Mouse (Mus musculus) gastrocnemius, adult 18-20 months (tissue): Measurements from ENCODE around the gene Golga7b. TPM values are rescaled to one million over a fixed set of nuclear protein-coding genes. Genes with fewer than 3 reads are reported as not detected.
A peak's percentile ranks its signal among the peaks of the same experiment; 100 is the strongest.

Experiments
- DNase-seq: peaks from one replicate; pipeline ENCODE4 v3.0.0; 2021; ENCODE audit warnings: low spot score
- microRNA-seq: library from miRNA; unstranded; fragments of <30 nt; microRNA quantifications from one replicate; pipeline ENCODE4 v1.2.0, GENCODE M21; 2021
- total RNA-seq, 2 experiments: library from RNA; stranded (reverse); gene quantifications; 2 replicates each; pipeline ENCODE4 v1.2.3; 2021

Gene Golga7b
- total RNA-seq, 2 experiments from 2014 or later: 2.9 to 3.7 TPM

DNA sequence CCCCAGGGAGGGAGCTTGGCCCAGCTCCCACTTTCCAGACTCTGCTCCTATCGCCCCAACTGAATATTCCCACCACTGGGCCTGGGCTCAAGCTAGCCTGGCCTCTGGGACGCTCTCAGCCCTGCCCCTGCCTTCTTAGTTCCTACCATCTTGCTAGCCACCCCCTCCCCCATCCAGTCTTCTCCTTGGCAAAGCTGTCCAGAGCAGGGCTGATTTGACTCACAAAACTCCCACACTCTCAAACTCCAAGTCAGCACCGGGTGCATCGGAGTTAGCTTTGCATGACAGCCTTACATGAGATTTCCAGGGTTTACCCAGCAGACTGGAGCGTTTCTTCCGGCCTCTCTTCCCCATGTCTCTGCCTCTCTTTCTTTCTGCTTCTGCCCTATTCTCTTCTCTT lies 45.8 kb downstream of the Golga7b start:
- DNase-seq: no peak

DNA sequence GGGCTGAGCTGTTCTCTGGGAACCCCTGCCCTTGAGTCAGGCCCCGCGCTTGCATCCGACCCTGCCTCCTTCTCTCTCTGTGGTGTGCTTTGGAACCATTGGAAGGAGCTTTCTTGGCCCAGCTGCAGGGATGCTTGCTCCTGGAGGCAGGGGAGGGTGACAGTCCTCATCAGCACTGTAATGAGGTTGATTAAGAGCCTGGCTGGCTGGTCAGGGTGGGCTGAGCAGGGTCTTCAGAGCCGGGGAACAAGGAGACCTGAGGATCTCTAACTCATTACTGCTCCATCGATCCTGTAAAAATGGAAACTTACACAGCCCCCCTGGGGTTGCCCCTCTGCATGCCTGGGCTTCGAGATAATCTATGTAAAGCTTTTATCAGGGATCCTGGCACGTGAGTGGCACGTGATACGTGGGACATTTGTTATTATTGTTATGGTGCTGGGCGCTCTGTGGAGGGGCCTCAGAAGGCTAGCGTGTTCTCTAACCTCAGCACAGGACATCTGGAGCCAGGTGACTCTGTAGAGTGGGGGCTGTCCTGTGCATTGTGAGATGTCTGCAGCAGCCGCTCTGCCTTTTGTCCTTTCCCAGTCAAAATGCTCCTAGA lies 55.9 kb downstream of the Golga7b start:
- no peak for DNase-seq

DNA sequence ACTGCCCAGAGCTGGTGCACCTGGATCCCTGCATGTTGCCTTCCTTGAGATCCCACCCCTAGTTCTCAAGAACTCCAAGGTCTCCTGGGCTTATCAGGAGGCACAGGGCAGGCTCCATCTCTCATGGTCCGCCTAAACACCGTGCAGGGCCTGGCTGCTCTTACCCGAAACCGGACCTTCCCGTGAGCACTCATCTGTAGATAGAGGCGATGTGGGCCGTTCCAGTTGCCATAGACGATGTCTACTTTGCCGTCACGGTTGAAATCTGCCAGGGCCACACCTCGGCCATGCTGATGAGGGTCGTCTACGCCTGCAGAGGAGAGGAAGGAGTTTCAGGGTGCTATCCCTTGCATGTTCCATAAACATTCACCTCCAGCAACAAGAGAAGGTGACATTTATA lies 57.1 kb downstream of the Golga7b start:
- DNase-seq: no peak

DNA sequence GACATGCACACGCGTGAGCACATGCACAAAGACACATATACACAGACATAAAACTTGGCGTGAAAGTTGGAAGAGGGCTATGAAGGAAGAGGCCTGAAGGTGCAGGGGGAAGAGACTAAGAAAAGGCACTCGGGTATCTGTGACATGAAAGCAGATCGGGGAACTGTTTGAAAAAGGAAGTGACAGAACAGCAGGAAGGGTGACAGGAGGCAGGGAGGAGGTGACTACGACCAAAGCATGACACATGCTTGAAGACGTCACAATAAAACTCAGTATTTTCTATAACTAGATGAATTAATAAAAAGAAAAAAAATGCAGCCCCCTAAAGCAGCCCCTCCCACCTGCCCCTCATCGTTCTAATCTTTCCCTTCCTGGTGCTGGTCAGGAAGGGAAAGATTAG lies 58.4 kb downstream of the Golga7b start:
- DNase-seq: no peak

DNA sequence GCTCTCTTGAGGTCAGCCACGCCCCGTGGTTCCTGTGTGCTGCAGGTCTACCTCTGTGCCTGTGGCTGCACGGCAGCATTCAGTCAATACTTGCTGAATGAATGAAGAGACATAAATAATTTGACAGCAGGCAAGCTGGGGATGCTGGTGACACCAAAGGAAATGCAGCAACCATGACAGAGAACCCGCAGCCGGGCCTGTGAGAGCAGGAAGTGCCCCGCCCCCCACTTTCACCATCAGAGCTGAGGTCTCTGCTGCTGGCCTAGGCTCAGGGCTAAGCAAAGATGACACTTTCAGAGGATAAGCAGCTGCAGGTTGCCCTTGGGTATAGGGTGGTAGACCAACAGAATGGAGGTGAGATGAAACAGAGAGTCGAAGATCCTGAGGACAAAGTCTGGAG lies 58.8 kb downstream of the Golga7b start:
- no peak for DNase-seq

DNA sequence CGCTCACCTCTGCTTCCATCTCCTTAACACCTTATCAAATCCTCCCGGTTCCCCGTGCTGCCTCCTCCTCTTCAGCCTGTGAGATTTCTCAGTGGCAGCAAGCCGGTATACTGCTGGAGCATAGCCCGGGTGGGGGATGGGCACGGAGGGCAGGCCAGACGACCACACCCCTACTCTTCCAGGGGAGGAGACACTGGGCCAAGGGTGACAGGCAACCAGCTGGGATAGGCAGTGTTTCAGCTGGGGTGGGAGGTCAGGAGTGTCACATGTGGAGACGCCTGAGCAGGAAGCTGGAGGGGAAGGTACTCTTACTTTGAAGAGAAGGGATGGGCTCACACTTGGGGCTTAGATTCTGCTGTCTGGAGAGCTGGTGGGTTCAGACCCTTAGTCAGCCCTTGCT lies 59.6 kb downstream of the Golga7b start:
- no peak for DNase-seq

DNA sequence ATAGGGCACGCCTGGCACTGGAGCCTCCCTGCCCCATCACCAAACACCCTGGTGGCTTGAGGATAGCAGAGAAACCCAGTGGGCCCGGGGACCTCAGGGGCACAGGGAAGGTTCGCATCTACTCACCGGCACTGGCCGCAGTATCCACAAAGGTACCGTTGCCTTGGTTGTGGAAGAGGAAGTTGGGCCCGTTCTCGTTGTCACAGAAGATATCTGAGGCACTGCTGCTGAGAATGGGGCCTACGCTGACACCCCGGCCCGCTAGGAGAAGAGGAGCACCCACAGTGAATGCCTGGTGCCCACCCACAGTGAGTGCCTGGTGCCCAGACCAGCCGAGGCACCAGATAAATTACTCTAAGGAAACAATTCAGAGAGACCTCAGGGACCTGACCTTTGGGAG lies 61.6 kb downstream of the Golga7b start:
- no peak for DNase-seq

DNA sequence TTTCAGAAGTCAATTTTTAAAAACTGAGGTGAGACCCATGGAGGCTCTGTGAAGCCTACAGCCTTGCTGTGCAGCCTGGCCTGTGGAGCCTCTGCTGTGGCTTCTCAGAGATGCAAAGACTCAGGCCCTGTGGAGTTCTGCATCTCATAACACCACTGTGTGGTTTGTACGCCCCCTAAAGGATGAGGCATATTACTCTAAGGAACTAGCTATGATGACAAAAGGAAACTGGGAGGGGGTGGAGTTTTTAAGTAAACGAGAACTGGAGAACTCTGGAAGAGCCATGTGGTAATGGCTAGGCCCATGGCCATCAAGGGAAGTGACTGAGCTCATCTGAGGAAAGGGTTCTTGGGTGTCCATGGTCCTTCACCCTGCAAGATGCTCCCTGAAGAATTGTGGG lies 64.0 kb downstream of the Golga7b start:
- DNase-seq: no peak

DNA sequence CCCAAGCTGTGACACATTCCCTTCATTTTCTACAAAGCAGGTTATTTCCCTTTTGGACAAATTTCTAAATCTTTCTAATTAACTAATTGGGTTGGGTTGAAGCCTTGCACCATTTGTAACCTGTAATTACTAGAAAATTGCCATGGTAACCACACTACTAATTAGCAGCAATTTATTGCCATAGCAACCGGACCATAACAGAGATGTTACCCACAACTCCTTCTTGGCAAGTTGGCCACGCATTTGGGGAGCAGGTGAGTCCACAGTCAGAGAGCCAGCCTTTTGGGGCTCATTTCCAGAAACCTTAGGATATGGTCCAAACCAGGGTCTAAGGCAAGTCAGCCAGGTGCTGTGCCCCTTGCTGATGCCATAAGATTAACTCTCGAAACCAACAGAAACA lies 64.8 kb downstream of the Golga7b start:
- DNase-seq: no peak

DNA sequence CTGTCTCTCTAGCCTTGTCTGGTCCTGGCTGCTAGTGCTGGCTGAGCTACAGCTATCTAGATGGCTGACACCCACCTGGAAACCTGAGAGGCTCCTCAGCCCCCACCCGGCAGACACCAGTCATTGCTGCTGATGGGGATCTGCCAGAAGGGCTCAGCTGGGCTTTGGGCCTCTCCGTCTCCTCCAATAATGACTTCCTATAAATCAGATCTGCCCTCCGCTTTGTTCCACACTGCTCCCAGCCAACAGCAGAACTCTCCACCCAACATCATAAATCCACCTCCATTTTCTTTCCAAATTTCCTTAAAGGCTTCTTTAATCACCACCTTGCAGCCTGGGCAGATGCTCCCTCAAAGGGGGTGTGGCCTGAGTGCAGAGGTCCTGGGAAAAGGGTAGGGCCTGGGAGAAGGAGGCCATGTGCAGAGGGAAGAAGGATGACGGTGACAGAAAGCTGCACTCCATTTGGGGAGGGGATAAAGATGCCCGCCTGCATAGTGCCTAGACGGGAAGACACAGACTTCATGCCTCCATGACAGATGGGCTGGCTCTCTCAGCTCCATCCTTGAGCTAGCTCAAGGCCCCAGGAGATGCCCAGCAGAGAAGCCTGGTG lies 67.8 kb downstream of the Golga7b start:
- DNase-seq: no peak

DNA sequence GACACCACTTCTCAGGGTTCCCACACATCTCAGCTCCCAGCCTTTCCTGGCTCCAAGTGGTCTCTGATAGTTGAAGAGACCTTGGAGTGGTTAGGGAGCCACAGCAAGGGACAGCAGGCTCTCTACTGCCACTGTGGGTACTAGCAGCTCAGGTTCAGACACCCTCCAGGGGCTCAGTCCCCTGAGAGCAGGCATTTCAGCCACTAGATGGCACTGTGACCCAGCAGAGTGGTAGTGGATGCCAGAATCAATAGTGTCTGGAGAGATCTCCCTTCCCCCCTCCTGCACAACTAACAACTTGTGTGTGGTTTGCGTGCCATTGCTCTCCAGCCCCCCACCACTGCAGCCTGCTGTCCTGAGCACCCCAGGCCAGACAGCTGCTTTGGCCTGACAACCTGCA lies 68.5 kb downstream of the Golga7b start:
- DNase-seq: peak; percentile 50

DNA sequence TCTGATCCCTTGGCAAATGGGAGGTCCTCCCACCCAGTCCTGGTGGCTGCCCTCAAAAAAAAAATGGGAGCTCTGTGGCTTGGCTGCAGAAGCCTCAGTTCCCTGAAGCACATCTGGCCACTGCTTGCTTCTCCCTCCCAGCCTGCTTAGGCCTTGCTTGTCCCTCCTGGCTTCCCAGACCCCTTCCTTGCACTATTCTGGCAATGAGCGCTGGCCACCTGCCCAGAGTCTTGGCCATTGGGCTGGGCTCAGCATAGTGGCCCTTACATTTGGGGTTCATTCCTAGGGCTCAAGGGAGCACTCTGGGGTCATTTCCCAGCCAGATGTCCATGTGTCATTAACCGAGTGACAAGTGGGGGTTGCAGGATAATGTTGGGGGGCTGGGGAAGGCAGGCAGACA lies 69.2 kb downstream of the Golga7b start:
- peak; percentile 22 for DNase-seq

DNA sequence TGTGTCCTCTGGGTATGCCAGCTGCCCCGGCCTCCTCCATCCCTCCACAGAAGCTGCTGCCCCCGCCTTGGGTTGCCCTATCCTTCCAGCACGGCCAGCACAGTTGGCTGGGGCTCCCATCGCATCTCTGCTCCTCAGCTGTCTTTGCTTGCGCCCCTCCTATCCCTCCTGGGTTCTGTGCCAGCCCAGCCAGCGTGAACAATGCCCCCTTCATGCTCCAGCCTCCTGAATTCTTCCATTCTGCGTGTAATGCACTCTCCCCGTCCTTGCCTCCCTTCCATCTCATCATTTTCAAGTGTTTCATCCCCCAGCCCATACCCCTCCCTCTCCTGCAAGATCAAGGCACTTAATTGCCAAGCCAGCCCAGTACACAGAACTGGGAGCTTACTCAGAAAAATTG lies 69.6 kb downstream of the Golga7b start:
- no peak for DNase-seq

DNA sequence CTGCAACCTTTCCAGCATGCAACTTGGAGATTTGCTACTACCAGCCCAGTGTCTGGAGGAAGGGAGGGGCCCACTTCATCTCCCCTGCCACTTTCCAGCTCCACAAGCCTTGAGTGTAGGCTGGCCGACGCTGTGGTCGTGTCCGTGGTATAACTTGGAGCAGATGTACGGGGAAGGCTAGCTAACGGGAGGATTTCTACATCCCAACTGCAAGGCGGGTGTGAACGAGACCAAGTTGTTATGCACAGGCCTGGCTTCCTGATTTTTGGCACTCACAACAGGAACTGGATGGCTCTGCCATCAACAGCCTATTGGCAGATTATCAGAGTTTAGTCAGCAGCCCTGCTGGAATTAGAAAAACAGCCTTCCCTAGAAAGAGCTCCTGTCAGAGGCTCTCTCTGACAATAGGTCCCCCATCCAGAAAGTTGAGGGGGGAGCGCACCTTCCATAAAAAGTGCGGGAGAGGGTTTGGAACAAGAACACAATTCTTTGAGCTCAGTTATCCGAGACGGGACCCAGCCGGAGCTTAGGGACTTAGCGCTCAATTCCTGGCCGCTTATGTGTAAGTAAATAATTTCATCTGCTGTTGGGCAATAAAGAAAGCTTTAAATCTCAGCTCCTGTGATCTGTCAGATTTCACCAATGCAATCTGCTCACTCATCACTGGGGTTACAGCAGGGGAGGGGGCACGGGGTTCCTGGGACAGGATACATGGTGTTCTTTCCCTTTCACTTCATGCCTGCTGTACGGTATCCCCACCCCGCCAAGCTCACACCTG lies 70.5 kb downstream of the Golga7b start:
- peak; percentile 8 for DNase-seq

Small RNA genes lying within 50 kb of the gene (microRNA-seq; reads per million reads assigned to microRNA genes)
- not detected for gene Gm26339
- gene Mir3085: not detected

Other genes with a start within 250 kb of the Golga7b start
- gene Ankrd2, start 211.6 kb upstream of the Golga7b start, total RNA-seq: 100 to 1,000 TPM; 180 to 360 TPM
- gene Hoga1, start 202.0 kb upstream of the Golga7b start, total RNA-seq: 1 to 10 TPM; 2.8 to 4.2 TPM
- gene 4933411K16Rik, start 195.3 kb upstream of the Golga7b start, total RNA-seq: under 1 TPM; 0.48 to 0.85 TPM
- 1 to 10 TPM; 4.0 to 4.5 TPM for gene Morn4, start 161.2 kb upstream of the Golga7b start, total RNA-seq
- gene Pi4k2a, start 157.1 kb upstream of the Golga7b start, total RNA-seq: 10 to 100 TPM; 13.0 to 13.7 TPM
- gene Avpi1, start 118.5 kb upstream of the Golga7b start, total RNA-seq: 10 to 100 TPM in 1 of 2 experiments, 1 to 10 TPM in 1; 9.1 to 10.4 TPM
- 1 to 10 TPM; 5.3 to 6.9 TPM for gene Marveld1, start 100.2 kb upstream of the Golga7b start, total RNA-seq
- gene Zfyve27, start 83.6 kb upstream of the Golga7b start, total RNA-seq: 10 to 100 TPM; 11.6 to 12.9 TPM
- gene Sfrp5, start 45.3 kb upstream of the Golga7b start, total RNA-seq: 1 to 10 TPM; 3.0 to 9.3 TPM
- under 1 TPM in 1 of 2 experiments, not detected in 1; 0.45 TPM for gene Crtac1, start 184.2 kb downstream of the Golga7b start, total RNA-seq